Mouse (Mus musculus) midbrain, postnatal 0 days (tissue): ENCODE measurements around the gene Unc45b. TPM values are rescaled to one million over a fixed set of nuclear protein-coding genes. Genes with fewer than 3 reads are reported as not detected.
"Not testable (repeated sequence)": the region's sequence is repeated elsewhere in the genome, so short reads cannot be mapped to it uniquely, and the experiment has no call there.

Experiments used
- ATAC-seq: fragments of 200-750 bp; cut with Nextera tagmentation; 2 replicates; pipeline ENCODE4 v1.8.0; 2017; ENCODE audit warnings: moderate number of reproducible peaks, mild to moderate bottlenecking, moderate TSS enrichment, moderate library complexity; ENCODE audit not compliant: low FRiP score
- DNase-seq: peaks from one replicate; pipeline ENCODE4 v3.0.0-alpha.2; 2015; ENCODE audit warnings: low spot score
- H3K27ac ChIP-seq: fragments of 300-500 bp; sonication (generic); 2 replicates; pipeline ENCODE4 v1.5.1; 2014; ENCODE audit warnings: low read depth, mild to moderate bottlenecking, low read length, mixed read lengths
- H3K27me3 ChIP-seq: fragments of 300-500 bp; sonication (generic); 2 replicates; pipeline ENCODE4 v1.6.1; 2014; ENCODE audit warnings: low read length, control low read depth, mixed read lengths; ENCODE audit not compliant: insufficient read depth
- H3K36me3 ChIP-seq: fragments of 300-500 bp; sonication (generic); 2 replicates; pipeline ENCODE4 v1.6.1; 2014; ENCODE audit warnings: low read length, control low read depth, mixed read lengths; ENCODE audit not compliant: insufficient read depth
- H3K4me1 ChIP-seq: fragments of 300-500 bp; sonication (generic); 2 replicates; pipeline ENCODE4 v1.6.1; 2014; ENCODE audit warnings: mild to moderate bottlenecking, control low read depth, antibody characterized with exemption, low read length, mixed read lengths; ENCODE audit not compliant: insufficient read depth
- H3K4me2 ChIP-seq: fragments of 300-500 bp; sonication (generic); 2 replicates; pipeline ENCODE4 v1.6.1; 2014; ENCODE audit warnings: low read depth, mild to moderate bottlenecking, low read length, mixed read lengths; ENCODE audit not compliant: poor library complexity, severe bottlenecking
- H3K4me3 ChIP-seq: fragments of 300-500 bp; sonication (generic); 2 replicates; pipeline ENCODE4 v1.5.1; 2014; ENCODE audit warnings: low read depth, mild to moderate bottlenecking, low read length, moderate library complexity
- H3K9ac ChIP-seq: fragments of 300-500 bp; sonication (generic); replicated peaks from 2 replicates; pipeline ENCODE4 v1.6.1; 2014; ENCODE audit warnings: mild to moderate bottlenecking, low read length, moderate library complexity, mixed read lengths; ENCODE audit not compliant: poor library complexity, severe bottlenecking
- H3K9me3 ChIP-seq: fragments of 300-500 bp; sonication (generic); 2 replicates; pipeline ENCODE4 v1.6.1; 2016; ENCODE audit warnings: low read length, control low read depth
- CTCF ChIP-seq: IDR thresholded peaks from 2 replicates; pipeline ENCODE4 v1.5.1; 2016; ENCODE audit warnings: antibody characterized with exemption, mild to moderate bottlenecking
- WGBS: fragments of 180-500 bp; shearing (Covaris S2); extraction: QIAGEN DNeasy Blood & Tissue Kit; methylation state at CpG from one replicate; pipeline ENCODE4 v1.1.7; 2014; 5-methylcytosine and 5-hydroxymethylcytosine counted together
- microRNA-seq: library from miRNA; unstranded; fragments of <30 nt; microRNA quantifications from one replicate; pipeline ENCODE4, GENCODE M21; 2016; ENCODE audit warnings: borderline number of aligned reads
- polyA plus RNA-seq: library from polyadenylated mRNA; unstranded; fragments of >200 nt; fragmentation: Nextera tagmentation; extraction: Ambion mirVana; gene quantifications from 2 replicates; pipeline ENCODE4 v1.2.1, GENCODE M21; 2015
- total RNA-seq: library from RNA; depleted of rRNA; stranded (reverse); fragments of >200 nt; gene quantifications from 2 replicates; pipeline ENCODE4 v1.2.3, GENCODE M21; 2014; rRNA removed

Gene Unc45b
- total and polyA plus RNA-seq, 2 experiments from 2014 or later, result 0.05 to 2.9 TPM

- H3K9me3 ChIP-seq, result no peaks in the 10 kb centered on the region
- WGBS, result 44% methylated on average over 12 of the region's 12 CpGs
- no peaks in the 10 kb centered on the region for H3K36me3 ChIP-seq
- no peaks in the 10 kb centered on the region for H3K27me3 ChIP-seq
- no peak overlapping the region for H3K27ac ChIP-seq
- no peaks in the 10 kb centered on the region for H3K4me1 ChIP-seq
- DNase-seq (no peak), ATAC-seq (no peak)
- H3K4me3 ChIP-seq, result no peak overlapping the region
- H3K4me2 ChIP-seq, result no peak overlapping the region
- no peak overlapping the region for H3K9ac ChIP-seq
- TF ChIP-seq CTCF, result no peak
Observed at GRCm38 (mm10) chr11:82989357-82989756, 79.0 kb downstream of the Unc45b start.

- WGBS, result 18% methylated on average over 19 of the region's 19 CpGs
- DNase-seq, result peak; percentile 36
- H3K9ac ChIP-seq, result not testable (repeated sequence)
Observed at GRCm38 (mm10) chr11:82990612-82991385, 80.4 kb downstream of the Unc45b start.

GRCm38 (mm10) chr11:82991469-82992166 lies 81.3 kb downstream of the Unc45b start, which contains the start of gene Slfn9:
Gene Slfn9, minus strand, starts transcription at chr11:82991830.
- no peak for TF ChIP-seq CTCF
- Histone ChIP-seq H3K36me3 (no peaks in the 10 kb centered on the region), H3K4me3 (peak within 1 kb of the TSS; percentile 36), H3K9me3 (no peaks in the 10 kb centered on the region), H3K4me1 (no peaks in the 10 kb centered on the region), H3K9ac (no peak within 1 kb of the TSS), H3K4me2 (peak within 1 kb of the TSS; percentile 51), H3K27me3 (no peaks in the 10 kb centered on the region), H3K27ac (no peak within 1 kb of the TSS)
- no peak for ATAC-seq
- DNase-seq, result peak; percentile 28
- 7% methylated on average over 14 of the region's 14 CpGs for WGBS

More at GRCm38 (mm10) chr11:82990612-82991385, 80.4 kb downstream of the Unc45b start:
- not testable (repeated sequence) for H3K4me1 ChIP-seq, ATAC-seq, H3K36me3 ChIP-seq, H3K27ac ChIP-seq, H3K9me3 ChIP-seq, H3K27me3 ChIP-seq
- H3K4me3 ChIP-seq, result peak overlapping the region; percentile 36
- H3K4me2 ChIP-seq, result peak overlapping the region; percentile 51

Small RNAs within 50 kb of the gene (microRNA-seq; reads per million reads assigned to microRNA genes)
- gene Mir7679, result not detected

Other genes starting within 250 kb of the Unc45b start
- 0.24 TPM in 1 of 2 replicates, not detected in the other for gene Cct6b, start 146.2 kb upstream of the Unc45b start, total RNA-seq
- gene Cct6b, start 146.2 kb upstream of the Unc45b start, polyA plus RNA-seq, result 0.25 and 0.44 TPM in 2 replicates
- 15.7 and 18.7 TPM in 2 replicates for gene Zfp830, start 146.2 kb upstream of the Unc45b start, total RNA-seq
- gene Zfp830, start 146.2 kb upstream of the Unc45b start, polyA plus RNA-seq, result 17.4 and 17.9 TPM in 2 replicates
- gene Lig3, start 129.4 kb upstream of the Unc45b start, total RNA-seq, result 39.2 and 44.4 TPM in 2 replicates
- gene Lig3, start 129.4 kb upstream of the Unc45b start, polyA plus RNA-seq, result 14.2 and 16.4 TPM in 2 replicates
- 2.0 and 7.8 TPM in 2 replicates for gene Rffl, start 39.3 kb upstream of the Unc45b start, total RNA-seq
- gene Rffl, start 39.3 kb upstream of the Unc45b start, polyA plus RNA-seq, result 2.0 and 2.5 TPM in 2 replicates
- 8.4 and 11.2 TPM in 2 replicates for gene Rad51d, start 19.9 kb upstream of the Unc45b start, total RNA-seq
- gene Rad51d, start 19.9 kb upstream of the Unc45b start, polyA plus RNA-seq, result 11.0 and 11.2 TPM in 2 replicates
- not detected in 2 replicates for gene Fndc8, start 18.4 kb upstream of the Unc45b start, total RNA-seq
- gene Fndc8, start 18.4 kb upstream of the Unc45b start, polyA plus RNA-seq, result 0.22 and 0.27 TPM in 2 replicates
- gene Nle1, start 2.1 kb upstream of the Unc45b start, total RNA-seq, result 24.9 and 28.7 TPM in 2 replicates
- gene Nle1, start 2.1 kb upstream of the Unc45b start, polyA plus RNA-seq, result 29.8 and 30.1 TPM in 2 replicates
- gene Slfn5, start 40.8 kb downstream of the Unc45b start, total RNA-seq, result 3.9 and 4.0 TPM in 2 replicates
- gene Slfn5, start 40.8 kb downstream of the Unc45b start, polyA plus RNA-seq, result 2.0 and 2.5 TPM in 2 replicates
- 0.99 and 1.6 TPM in 2 replicates for gene Slfn9, start 81.3 kb downstream of the Unc45b start, total RNA-seq
- gene Slfn9, start 81.3 kb downstream of the Unc45b start, polyA plus RNA-seq, result 0.52 and 0.53 TPM in 2 replicates
- 0.16 and 0.52 TPM in 2 replicates for gene Slfn8, start 110.3 kb downstream of the Unc45b start, total RNA-seq
- gene Slfn8, start 110.3 kb downstream of the Unc45b start, polyA plus RNA-seq, result 0.12 and 0.15 TPM in 2 replicates
- 1.7 and 1.9 TPM in 2 replicates for gene Slfn2, start 154.6 kb downstream of the Unc45b start, total RNA-seq
- gene Slfn2, start 154.6 kb downstream of the Unc45b start, polyA plus RNA-seq, result 1.4 and 1.8 TPM in 2 replicates
- gene Slfn1, start 206.3 kb downstream of the Unc45b start, total RNA-seq, result not detected in 2 replicates
- 0.11 TPM in 1 of 2 replicates, not detected in the other for gene Slfn1, start 206.3 kb downstream of the Unc45b start, polyA plus RNA-seq